Mouse (Mus musculus) lung, embryonic 14.5 days (tissue): ENCODE data around the gene Fam192a. TPM values are rescaled to one million over a fixed set of nuclear protein-coding genes. Genes with fewer than 3 reads are reported as not detected.

ENCODE experiments used
- ATAC-seq: fragments of 200-750 bp; cut with Nextera tagmentation; 2 replicates; pipeline ENCODE4 v1.8.0; 2017; ENCODE audit warnings: mild to moderate bottlenecking, moderate TSS enrichment, moderate library complexity; ENCODE audit not compliant: insufficient read depth
- DNase-seq: peaks from one replicate; pipeline ENCODE4 v3.0.0-alpha.2; 2015
- H3K27ac ChIP-seq: fragments of 300-500 bp; sonication (generic); 2 replicates; pipeline ENCODE4 v1.5.1; 2014; ENCODE audit warnings: low read depth, mild to moderate bottlenecking, moderate library complexity
- H3K27me3 ChIP-seq: fragments of 300-500 bp; sonication (generic); 2 replicates; pipeline ENCODE4 v1.6.1; 2014; ENCODE audit warnings: low read length, control low read depth; ENCODE audit not compliant: insufficient read depth
- H3K36me3 ChIP-seq: fragments of 300-500 bp; sonication (generic); 2 replicates; pipeline ENCODE4 v1.6.1; 2014; ENCODE audit warnings: control low read depth; ENCODE audit not compliant: insufficient read depth
- H3K4me1 ChIP-seq: fragments of 300-500 bp; sonication (generic); 2 replicates; pipeline ENCODE4 v1.6.1; 2014; ENCODE audit warnings: antibody characterized with exemption, control low read depth; ENCODE audit not compliant: insufficient read depth
- H3K4me2 ChIP-seq: fragments of 300-500 bp; sonication (generic); 2 replicates; pipeline ENCODE4 v1.6.1; 2014; ENCODE audit warnings: mild to moderate bottlenecking
- H3K4me3 ChIP-seq: fragments of 300-500 bp; sonication (generic); 2 replicates; pipeline ENCODE4 v1.5.1; 2014; ENCODE audit warnings: low read depth, low read length
- H3K9ac ChIP-seq: fragments of 300-500 bp; sonication (generic); 2 replicates; pipeline ENCODE4 v1.6.1; 2014
- H3K9me3 ChIP-seq: fragments of 300-500 bp; sonication (generic); 2 replicates; pipeline ENCODE4 v1.6.1; 2016; ENCODE audit warnings: low read depth, low read length, control low read depth
- CTCF ChIP-seq: IDR thresholded peaks from 2 replicates; pipeline ENCODE4 v1.5.1; 2016; ENCODE audit warnings: antibody characterized with exemption, low read depth
- WGBS: fragments of 180-500 bp; shearing (Covaris S2); extraction: QIAGEN DNeasy Blood & Tissue Kit; methylation state at CpG from one replicate; pipeline ENCODE4 v1.1.7; 2014; 5-methylcytosine and 5-hydroxymethylcytosine counted together
- polyA plus RNA-seq: library from polyadenylated mRNA; unstranded; fragments of >200 nt; fragmentation: Nextera tagmentation; extraction: Ambion mirVana; gene quantifications from 2 replicates; pipeline ENCODE4 v1.2.1, GENCODE M21; 2014

The Fam192a gene
- polyA plus RNA-seq, 1 experiment from 2014 or later = 51.2 TPM

DNA sequence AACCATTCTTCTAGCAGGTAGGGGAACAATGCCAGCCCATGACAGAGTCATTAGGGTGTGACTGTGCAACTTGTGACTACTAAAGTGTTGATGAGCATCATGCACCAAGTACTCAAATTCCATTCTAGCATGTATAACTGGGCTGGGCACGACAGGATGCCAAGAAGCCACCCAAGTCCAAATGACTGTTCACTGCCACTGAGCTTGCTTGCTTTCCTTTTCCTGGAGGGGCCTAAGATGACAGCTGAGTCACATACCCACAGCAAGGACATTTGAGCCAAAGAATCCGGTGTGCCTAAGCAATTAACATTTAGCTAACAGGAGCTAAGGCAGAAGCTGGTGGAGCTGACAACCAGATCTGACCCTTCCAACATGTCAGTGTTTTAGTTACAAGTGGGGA is 29.9 kb downstream of the Fam192a start:
- TF ChIP-seq CTCF = no peak
- H3K4me1 ChIP-seq = no peaks in the 10 kb centered on the region
- H3K27me3 ChIP-seq = no peaks in the 10 kb centered on the region
- H3K9ac ChIP-seq = no peak overlapping the region
- 69% methylated on average over 2 of the region's 2 CpGs for WGBS
- no peak overlapping the region for H3K4me3 ChIP-seq
- H3K27ac ChIP-seq = no peak overlapping the region
- H3K4me2 ChIP-seq = no peak overlapping the region
- no peaks in the 10 kb centered on the region for H3K9me3 ChIP-seq
- ATAC-seq (no peak), DNase-seq (no peak)
- peaks cover 40% of the 10 kb centered on the region for H3K36me3 ChIP-seq

DNA sequence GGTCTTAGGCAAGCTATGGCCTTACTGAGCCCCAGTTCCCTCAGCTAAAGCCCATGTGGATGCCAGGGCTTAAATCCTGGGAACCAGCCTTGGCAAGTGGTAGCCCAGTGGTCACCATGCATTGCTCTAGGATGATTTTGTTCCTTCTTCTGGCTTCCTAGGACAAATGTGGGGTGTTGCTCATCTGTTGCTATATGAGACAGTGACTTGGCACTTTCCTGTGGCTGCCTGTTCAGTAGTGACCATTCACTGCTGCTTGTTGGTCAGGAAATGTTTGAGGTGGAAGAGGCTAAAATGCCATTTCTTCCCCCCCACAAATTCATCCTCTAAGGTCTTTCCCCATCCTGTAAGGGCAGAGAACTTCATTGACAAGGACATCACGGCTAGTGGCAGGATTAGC is 32.4 kb downstream of the Fam192a start:
- Histone ChIP-seq H3K9ac (no peak overlapping the region), H3K27me3 (no peaks in the 10 kb centered on the region), H3K27ac (no peak overlapping the region), H3K9me3 (no peaks in the 10 kb centered on the region), H3K36me3 (peaks cover 17% of the 10 kb centered on the region), H3K4me2 (no peak overlapping the region), H3K4me1 (no peaks in the 10 kb centered on the region), H3K4me3 (no peak overlapping the region)
- no peak for TF ChIP-seq CTCF
- WGBS = 70% methylated on average over 1 of the region's 1 CpGs
- no peak for DNase-seq
- no peak for ATAC-seq

DNA sequence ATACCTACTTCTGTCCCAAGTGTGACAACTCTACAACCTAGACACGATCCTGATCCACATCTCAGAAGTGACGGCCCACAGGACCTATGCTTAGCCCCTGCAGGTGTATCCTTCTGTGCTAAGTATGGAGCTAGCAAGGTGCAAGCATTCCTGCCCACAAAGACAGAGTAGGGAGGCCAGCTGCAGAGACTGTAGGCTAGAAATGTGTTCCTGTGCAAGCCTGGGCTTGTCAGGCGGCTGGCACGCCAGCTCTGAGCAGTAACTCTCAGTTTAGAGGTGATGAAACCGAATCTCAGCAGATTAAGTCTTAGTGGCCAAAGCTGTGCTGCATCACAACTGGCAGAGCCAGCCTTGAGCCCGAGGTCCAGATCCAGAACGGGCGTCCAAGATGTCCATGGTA is 33.7 kb downstream of the Fam192a start:
- H3K4me3 ChIP-seq = no peak overlapping the region
- no peak overlapping the region for H3K27ac ChIP-seq
- H3K4me2 ChIP-seq = no peak overlapping the region
- TF ChIP-seq CTCF = no peak
- DNase-seq (no peak), ATAC-seq (no peak)
- no peaks in the 10 kb centered on the region for H3K4me1 ChIP-seq
- no peaks in the 10 kb centered on the region for H3K27me3 ChIP-seq
- H3K36me3 ChIP-seq = peaks cover 4% of the 10 kb centered on the region
- H3K9me3 ChIP-seq = no peaks in the 10 kb centered on the region
- 81% methylated on average over 8 of the region's 8 CpGs for whole genome bisulfite sequencing
- H3K9ac ChIP-seq = no peak overlapping the region

DNA sequence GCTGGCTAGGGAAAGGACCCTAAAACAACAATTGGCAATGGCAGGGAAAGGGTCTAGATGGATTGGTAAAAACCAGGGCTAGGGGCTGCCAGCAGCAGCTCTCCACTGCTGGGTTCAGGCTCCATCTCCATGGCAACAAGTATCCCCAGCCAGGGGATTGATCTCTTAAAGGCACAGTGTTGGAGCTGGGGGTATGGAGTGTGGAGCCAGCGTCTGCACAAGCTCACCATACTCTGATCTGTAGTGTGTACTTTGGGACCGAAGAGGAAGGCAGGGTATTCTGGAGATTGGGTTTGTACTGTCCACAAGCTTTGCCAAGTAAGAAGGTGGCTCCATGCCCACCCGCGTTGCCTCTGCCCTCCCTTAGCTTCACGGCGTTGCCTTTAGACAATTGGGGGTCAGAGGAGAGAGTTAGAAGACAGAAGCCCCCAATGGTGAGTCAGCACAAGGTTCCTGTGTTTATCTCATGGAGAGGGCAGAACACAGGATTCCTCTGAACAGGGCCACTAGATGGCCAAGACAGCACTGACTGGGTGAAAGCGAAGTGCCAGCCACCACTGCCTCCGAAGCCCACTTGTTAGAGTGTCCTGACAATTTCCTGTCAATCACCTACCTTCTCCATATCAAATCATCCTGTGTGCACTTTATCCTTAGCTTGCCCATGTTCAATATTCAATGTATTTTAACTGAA is 34.5 kb downstream of the Fam192a start:
- no peak overlapping the region for H3K9ac ChIP-seq
- no peaks in the 10 kb centered on the region for H3K36me3 ChIP-seq
- TF ChIP-seq CTCF = no peak
- H3K4me3 ChIP-seq = no peak overlapping the region
- DNase-seq (no peak), ATAC-seq (no peak)
- H3K27ac ChIP-seq = no peak overlapping the region
- no peaks in the 10 kb centered on the region for H3K27me3 ChIP-seq
- H3K4me1 ChIP-seq = no peaks in the 10 kb centered on the region
- no peak overlapping the region for H3K4me2 ChIP-seq
- WGBS = 68% methylated on average over 8 of the region's 8 CpGs
- H3K9me3 ChIP-seq = no peaks in the 10 kb centered on the region

DNA sequence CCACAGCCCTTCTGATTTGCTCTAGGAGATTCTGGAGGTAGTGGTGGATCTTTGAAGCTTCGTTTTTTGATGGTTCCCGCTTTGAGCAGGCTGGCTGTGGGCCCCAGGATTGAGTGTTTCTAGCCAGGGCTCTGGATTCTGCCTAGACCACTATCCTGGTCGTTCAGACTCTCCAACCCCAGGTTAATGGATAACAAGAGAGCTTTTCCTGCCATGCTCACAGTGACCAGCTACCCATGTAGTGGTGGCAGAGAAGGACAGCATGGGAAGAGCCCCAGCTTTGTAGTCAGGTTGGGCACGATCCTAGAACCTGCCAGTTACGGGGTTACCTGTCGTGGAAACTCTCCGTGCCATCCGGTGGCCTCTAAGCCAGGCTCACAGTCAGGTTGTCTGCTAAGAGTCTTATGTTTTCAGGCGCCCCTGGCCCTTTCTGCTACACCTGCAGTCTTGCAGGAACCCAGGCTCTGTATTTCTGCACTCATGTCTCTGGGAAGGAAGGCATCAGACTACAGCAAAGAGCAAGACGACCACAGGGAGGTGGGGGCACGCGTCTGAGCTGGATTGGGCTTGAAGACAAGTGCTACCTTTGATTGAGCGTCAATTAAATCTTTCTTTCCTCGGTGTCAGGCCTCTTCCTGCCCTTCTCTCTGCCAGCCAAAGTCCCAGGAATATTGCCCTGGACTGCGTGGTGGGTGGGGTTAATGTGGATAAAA is 35.2 kb downstream of the Fam192a start:
- H3K9ac ChIP-seq = no peak overlapping the region
- ATAC-seq = no peak

DNA sequence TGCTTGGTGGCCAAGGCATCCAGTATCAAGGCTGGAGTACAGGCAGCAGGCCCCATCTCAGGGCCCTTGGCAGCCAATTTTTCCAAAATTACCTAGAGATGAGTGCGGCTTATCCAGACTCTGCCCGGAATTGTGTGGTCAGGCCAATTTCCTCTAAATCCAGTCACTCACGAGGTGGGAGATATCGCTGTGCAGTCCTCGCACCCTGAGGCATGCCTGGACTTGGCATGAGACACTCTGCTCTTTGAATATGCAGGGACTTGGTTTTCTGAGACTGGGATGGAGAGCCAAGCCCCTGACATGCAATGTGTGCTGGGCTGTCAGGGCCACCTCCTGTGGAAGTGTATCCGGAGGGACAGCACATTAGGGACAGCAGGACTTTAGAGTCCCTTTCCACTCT is 35.8 kb downstream of the Fam192a start:
- Histone ChIP-seq H3K4me2 (no peak overlapping the region), H3K9ac (no peak overlapping the region), H3K4me3 (no peak overlapping the region), H3K9me3 (no peaks in the 10 kb centered on the region), H3K27ac (no peak overlapping the region), H3K27me3 (no peaks in the 10 kb centered on the region), H3K4me1 (no peaks in the 10 kb centered on the region), H3K36me3 (no peaks in the 10 kb centered on the region)
- DNase-seq (no peak), ATAC-seq (no peak)
- WGBS = 64% methylated on average over 6 of the region's 6 CpGs
- TF ChIP-seq CTCF = no peak

More for the DNA sequence above, 35.2 kb downstream of the Fam192a start:
- TF ChIP-seq CTCF = no peak
- Histone ChIP-seq H3K27ac (no peak overlapping the region), H3K4me2 (no peak overlapping the region), H3K27me3 (no peaks in the 10 kb centered on the region), H3K9me3 (no peaks in the 10 kb centered on the region), H3K4me3 (no peak overlapping the region), H3K4me1 (no peaks in the 10 kb centered on the region), H3K36me3 (no peaks in the 10 kb centered on the region)
- WGBS = 53% methylated on average over 15 of the region's 15 CpGs
- no peak for DNase-seq

DNA sequence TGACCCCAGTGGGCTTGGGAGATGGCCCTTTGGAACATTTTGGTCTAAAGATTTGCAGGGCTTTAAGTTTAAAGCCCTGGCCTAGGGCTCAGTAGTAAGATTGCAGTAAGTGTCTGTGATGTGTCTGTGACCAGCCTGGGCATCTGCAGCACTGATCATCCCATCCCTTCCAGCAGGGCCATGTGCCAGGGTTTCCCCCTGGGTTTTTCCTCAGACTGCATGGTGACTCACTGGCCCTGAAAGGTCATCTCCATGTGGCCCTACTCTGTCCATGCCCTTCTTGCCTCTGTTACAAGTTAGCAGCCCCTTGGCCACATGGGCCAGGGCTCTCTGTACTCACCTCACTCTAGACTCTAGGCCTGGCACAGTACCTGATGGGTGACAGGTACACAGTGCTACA is 37.4 kb downstream of the Fam192a start:
- Histone ChIP-seq H3K4me2 (no peak overlapping the region), H3K36me3 (no peaks in the 10 kb centered on the region), H3K4me1 (no peaks in the 10 kb centered on the region), H3K9me3 (no peaks in the 10 kb centered on the region), H3K9ac (no peak overlapping the region), H3K27me3 (no peaks in the 10 kb centered on the region), H3K4me3 (no peak overlapping the region), H3K27ac (no peak overlapping the region)
- no peak for DNase-seq
- ATAC-seq = no peak
- TF ChIP-seq CTCF = no peak
